Mouse (Mus musculus): ENCODE measurements around the gene 5430427O19Rik. TPM values are rescaled to one million over a fixed set of nuclear protein-coding genes. Genes with fewer than 3 reads are reported as not detected.
A peak's percentile ranks its signal among the peaks of the same experiment; 100 is the strongest.

The 5430427O19Rik gene
- total and polyA plus RNA-seq, 2 experiments = 0.28 TPM; not detected in 1

DNA sequence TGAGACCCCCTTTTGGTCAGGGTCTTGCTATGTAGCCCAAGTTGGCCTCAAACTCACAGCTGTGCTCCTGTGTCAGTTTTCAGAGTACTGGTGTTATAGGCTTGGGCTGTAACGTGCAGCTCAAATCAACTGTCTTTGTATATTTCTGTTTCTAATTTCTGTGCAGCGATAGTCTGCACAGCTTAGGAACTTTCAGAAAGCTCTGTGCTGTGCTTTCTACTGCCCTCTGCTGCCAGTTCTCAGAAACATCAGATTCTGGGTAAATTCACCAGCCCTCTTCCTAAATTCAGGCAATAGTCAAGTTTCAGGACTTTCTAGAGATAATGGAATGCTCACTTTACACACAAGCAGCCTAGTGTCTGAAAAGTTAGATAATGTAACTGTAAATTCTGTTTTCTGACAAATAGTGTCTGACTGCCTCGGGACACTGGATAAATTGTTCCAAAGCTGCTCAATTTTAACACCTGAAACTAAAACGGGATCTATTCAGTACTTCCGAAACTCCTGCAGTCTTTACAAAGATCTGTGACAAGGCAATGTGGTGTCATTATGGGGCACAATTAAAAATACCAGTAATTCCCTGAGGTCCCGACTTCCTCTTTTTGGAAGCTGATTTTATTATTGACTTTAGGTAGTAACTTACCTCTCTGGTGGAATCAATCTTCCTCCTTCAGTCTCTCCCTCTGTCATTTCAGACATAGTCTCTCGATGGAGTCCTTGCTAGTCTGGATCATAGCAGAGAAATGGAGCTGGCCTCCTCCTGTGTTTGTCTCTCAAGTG is 9.2 kb downstream of the 5430427O19Rik start:
- DNase-seq (ENCODE audit: extremely low read depth, low read depth, low spot score) = peak; percentile 63

DNA sequence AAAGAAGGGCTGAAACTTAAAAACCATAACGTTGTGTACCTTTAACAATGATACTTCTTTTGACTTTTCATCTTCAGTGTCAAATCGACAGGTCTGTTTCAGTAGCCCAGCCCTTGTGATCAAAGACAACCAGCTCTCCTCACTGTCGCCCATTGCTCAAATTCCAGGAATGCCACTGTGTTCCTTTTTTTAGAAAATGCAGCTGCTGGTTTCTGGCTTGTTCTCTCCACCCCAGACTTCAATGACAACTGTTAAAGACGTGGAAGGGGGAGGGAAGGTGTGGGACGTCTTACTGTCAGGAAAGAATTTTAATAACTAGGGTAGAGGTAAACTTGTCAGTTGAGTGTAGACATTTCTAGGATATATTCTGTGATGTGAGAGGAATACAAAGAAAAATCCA is 16.5 kb downstream of the 5430427O19Rik start:
- WGBS = 45% methylated on average over 5 of the region's 5 CpGs
- no peak for TF ChIP-seq CTCF (IDR thresholded peaks at IDR 0.05; ENCODE audit: low read depth, low read length)
- TF ChIP-seq POLR2A (IDR thresholded peaks at IDR 0.05; ENCODE audit: extremely low read depth, insufficient read depth, low read length) = no peak
- H3K4me3 ChIP-seq (ENCODE audit: insufficient read depth, low read depth, low read length) = no peak overlapping the region
- no peaks in the 10 kb centered on the region for H3K36me3 ChIP-seq (ENCODE audit: control insufficient read depth, insufficient read depth, low read length)
- no peak for DNase-seq (ENCODE audit: extremely low read depth, low read depth, low spot score)
- H3K9ac ChIP-seq (ENCODE audit: low read depth, low read length) = no peak overlapping the region
- H3K27ac ChIP-seq (replicated peaks; ENCODE audit: insufficient read depth, low read depth, low read length) = no peak overlapping the region
- no peaks in the 10 kb centered on the region for H3K27me3 ChIP-seq (ENCODE audit: control insufficient read depth, insufficient read depth, low read length)
- H3K4me1 ChIP-seq (ENCODE audit: control insufficient read depth, insufficient read depth, low read length) = no peaks in the 10 kb centered on the region
- H3K79me2 ChIP-seq (ENCODE audit: control insufficient read depth, insufficient read depth, low read length) = no peaks in the 10 kb centered on the region

More for the DNA sequence above, 9.2 kb downstream of the 5430427O19Rik start:
- no peak overlapping the region for H3K4me3 ChIP-seq (ENCODE audit: insufficient read depth, low read depth, low read length)
- H3K36me3 ChIP-seq (ENCODE audit: control insufficient read depth, insufficient read depth, low read length) = no peaks in the 10 kb centered on the region
- peak overlapping the region; percentile 85 for H3K27ac ChIP-seq (replicated peaks; ENCODE audit: insufficient read depth, low read depth, low read length)
- peaks cover 9% of the 10 kb centered on the region for H3K4me1 ChIP-seq (ENCODE audit: control insufficient read depth, insufficient read depth, low read length)
- no peaks in the 10 kb centered on the region for H3K79me2 ChIP-seq (ENCODE audit: control insufficient read depth, insufficient read depth, low read length)
- H3K9ac ChIP-seq (ENCODE audit: low read depth, low read length) = peak overlapping the region; percentile 59; the same call in 1 of the 2 replicates
- TF ChIP-seq POLR2A (IDR thresholded peaks at IDR 0.05; ENCODE audit: extremely low read depth, insufficient read depth, low read length) = no peak
- peak; percentile 30 for TF ChIP-seq CTCF (IDR thresholded peaks at IDR 0.05; ENCODE audit: low read depth, low read length)
- 40% methylated on average over 7 of the region's 7 CpGs for WGBS
- H3K27me3 ChIP-seq (ENCODE audit: control insufficient read depth, insufficient read depth, low read length) = no peaks in the 10 kb centered on the region

DNA sequence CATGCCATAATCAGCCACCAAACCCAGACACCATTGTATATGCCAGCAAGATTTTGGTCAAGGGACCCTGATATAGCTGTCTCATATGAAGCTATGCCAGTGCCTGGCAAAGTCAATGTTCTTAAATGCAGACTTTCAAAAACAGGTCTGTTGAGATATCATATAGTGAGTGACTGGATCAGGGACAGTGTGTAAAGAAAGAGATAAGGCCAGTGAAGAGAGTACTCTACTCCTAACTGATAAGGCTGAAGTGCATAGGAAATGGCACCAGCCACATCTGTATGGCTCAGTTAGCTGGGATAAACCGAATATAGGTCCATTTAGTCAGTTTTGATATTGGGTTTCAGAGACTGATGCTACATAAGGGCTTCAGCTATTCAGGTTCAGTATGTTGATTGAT is 31.0 kb downstream of the 5430427O19Rik start:
- H3K36me3 ChIP-seq (ENCODE audit: control insufficient read depth, insufficient read depth, low read length) = no peaks in the 10 kb centered on the region
- H3K27me3 ChIP-seq (ENCODE audit: control insufficient read depth, insufficient read depth, low read length) = no peaks in the 10 kb centered on the region
- WGBS = 60% methylated on average over 1 of the region's 1 CpGs
- no peak overlapping the region for H3K9ac ChIP-seq (ENCODE audit: low read depth, low read length)
- TF ChIP-seq POLR2A (IDR thresholded peaks at IDR 0.05; ENCODE audit: extremely low read depth, insufficient read depth, low read length) (no peak), CTCF (IDR thresholded peaks at IDR 0.05; ENCODE audit: low read depth, low read length) (no peak)
- no peak for DNase-seq (ENCODE audit: extremely low read depth, low read depth, low spot score)
- no peaks in the 10 kb centered on the region for H3K79me2 ChIP-seq (ENCODE audit: control insufficient read depth, insufficient read depth, low read length)
- no peak overlapping the region for H3K27ac ChIP-seq (replicated peaks; ENCODE audit: insufficient read depth, low read depth, low read length)
- no peaks in the 10 kb centered on the region for H3K4me1 ChIP-seq (ENCODE audit: control insufficient read depth, insufficient read depth, low read length)
- H3K4me3 ChIP-seq (ENCODE audit: insufficient read depth, low read depth, low read length) = no peak overlapping the region

DNA sequence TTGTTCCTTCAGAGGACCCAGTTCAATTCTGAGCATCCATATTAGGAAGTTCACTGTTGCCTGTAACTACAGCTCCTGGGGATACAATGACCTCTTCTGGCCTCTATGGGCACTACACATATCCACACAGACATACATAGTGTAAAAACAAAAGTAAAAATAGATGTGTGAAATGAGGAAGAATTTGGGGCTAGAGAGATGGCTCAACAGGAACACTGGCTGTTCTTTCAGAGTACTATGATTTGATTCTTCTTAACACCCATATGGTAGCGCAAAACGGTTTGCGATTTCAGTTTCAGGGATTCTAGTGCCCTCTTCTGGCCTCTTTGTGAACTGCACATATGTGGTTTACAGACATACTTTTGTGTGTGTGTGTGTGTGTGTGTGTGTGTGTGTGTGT is 48.9 kb downstream of the 5430427O19Rik start:
- Histone ChIP-seq H3K79me2 (ENCODE audit: control insufficient read depth, insufficient read depth, low read length) (no peaks in the 10 kb centered on the region), H3K27me3 (ENCODE audit: control insufficient read depth, insufficient read depth, low read length) (no peaks in the 10 kb centered on the region), H3K36me3 (ENCODE audit: control insufficient read depth, insufficient read depth, low read length) (no peaks in the 10 kb centered on the region), H3K27ac (replicated peaks; ENCODE audit: insufficient read depth, low read depth, low read length) (no peak overlapping the region), H3K4me1 (ENCODE audit: control insufficient read depth, insufficient read depth, low read length) (no peaks in the 10 kb centered on the region), H3K4me3 (ENCODE audit: insufficient read depth, low read depth, low read length) (peak overlapping the region; percentile 35; the same call in 1 of the 2 replicates), H3K9ac (ENCODE audit: low read depth, low read length) (no peak overlapping the region)
- peak; percentile 37 for TF ChIP-seq CTCF (IDR thresholded peaks at IDR 0.05; ENCODE audit: low read depth, low read length)
- no peak for TF ChIP-seq POLR2A (IDR thresholded peaks at IDR 0.05; ENCODE audit: extremely low read depth, insufficient read depth, low read length)
- WGBS = 42% methylated on average over 3 of the region's 3 CpGs
- DNase-seq (ENCODE audit: extremely low read depth, low read depth, low spot score) = peak; percentile 41

DNA sequence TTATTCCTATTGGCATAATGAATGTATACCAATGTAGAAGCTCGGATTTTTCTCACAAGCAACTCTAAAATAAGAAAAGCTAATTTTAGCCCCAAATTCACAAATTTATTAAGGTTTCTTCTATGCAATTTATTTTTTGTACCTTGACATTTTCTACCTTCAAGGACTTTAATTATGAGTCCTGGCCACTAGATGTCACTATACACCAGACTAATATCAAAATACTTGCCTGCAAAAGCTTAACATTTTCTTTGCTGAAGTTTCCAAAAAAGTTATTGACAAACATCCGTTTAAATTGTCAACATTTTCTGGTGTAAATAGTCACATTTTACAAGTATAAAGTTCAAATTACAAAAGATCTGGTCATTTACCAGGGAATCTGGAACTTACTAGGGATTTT is 62.8 kb downstream of the 5430427O19Rik start:
- H3K4me1 ChIP-seq (ENCODE audit: control insufficient read depth, insufficient read depth, low read length) = no peaks in the 10 kb centered on the region
- peak; percentile 25 for DNase-seq (ENCODE audit: extremely low read depth, low read depth, low spot score)
- H3K79me2 ChIP-seq (ENCODE audit: control insufficient read depth, insufficient read depth, low read length) = no peaks in the 10 kb centered on the region
- H3K36me3 ChIP-seq (ENCODE audit: control insufficient read depth, insufficient read depth, low read length) = no peaks in the 10 kb centered on the region
- H3K4me3 ChIP-seq (ENCODE audit: insufficient read depth, low read depth, low read length) = no peak overlapping the region
- no peak for TF ChIP-seq POLR2A (IDR thresholded peaks at IDR 0.05; ENCODE audit: extremely low read depth, insufficient read depth, low read length)
- peak; percentile 26; the same call in 1 of the 2 replicates for TF ChIP-seq CTCF (IDR thresholded peaks at IDR 0.05; ENCODE audit: low read depth, low read length)
- no peaks in the 10 kb centered on the region for H3K27me3 ChIP-seq (ENCODE audit: control insufficient read depth, insufficient read depth, low read length)
- WGBS = 0% methylated on average over 2 of the region's 2 CpGs
- H3K9ac ChIP-seq (ENCODE audit: low read depth, low read length) = no peak overlapping the region
- H3K27ac ChIP-seq (replicated peaks; ENCODE audit: insufficient read depth, low read depth, low read length) = no peak overlapping the region

Other genes starting within 250 kb of the 5430427O19Rik start
- 76.4 and 80.6 TPM in 2 replicates for gene Gk, start 93.5 kb upstream of the 5430427O19Rik start, total RNA-seq (2014; rRNA removed)
- gene Gk, start 93.5 kb upstream of the 5430427O19Rik start, polyA plus RNA-seq (2012; rRNA removed) = 9.2 and 9.5 TPM in 2 replicates
- not detected in 2 replicates for gene Samt3, start 173.8 kb downstream of the 5430427O19Rik start, total RNA-seq (2014; rRNA removed)
- gene Samt3, start 173.8 kb downstream of the 5430427O19Rik start, polyA plus RNA-seq (2012; rRNA removed) = not detected in 2 replicates

Measured in liver, adult 2 months (tissue).